Mouse (Mus musculus) ovary, postnatal 14 days (tissue): Measurements from ENCODE around the gene Ddx39b.

Experiments used
- DNase-seq: peaks from one replicate; pipeline ENCODE4 v3.0.0; 2022; ENCODE audit warnings: low spot score

The Ddx39b gene

DNA sequence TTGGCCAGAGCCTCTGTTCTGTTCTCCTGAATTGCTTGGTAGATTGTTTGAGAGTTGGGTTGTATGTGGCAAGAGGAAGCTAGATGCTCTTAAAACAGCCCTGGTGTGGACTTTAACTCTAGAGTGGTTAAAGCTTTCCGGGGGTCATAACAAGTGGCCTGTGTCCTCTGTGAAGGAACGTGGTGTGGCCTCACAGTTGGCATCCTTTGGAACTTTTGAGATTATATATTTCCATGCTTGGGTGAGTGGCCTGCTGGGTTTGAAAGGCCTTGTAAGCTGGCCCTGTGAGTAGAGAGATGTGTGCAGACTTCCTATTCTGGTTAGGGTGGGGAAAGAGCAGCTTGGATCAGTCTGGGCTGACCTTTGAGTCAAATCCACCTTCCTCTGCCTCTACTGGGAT, 3.5 kb downstream of the Ddx39b start:
- DNase-seq, result no peak

- DNase-seq, result no peak
Observed at GRCm38 (mm10) chr17:35245731-35246623, 4.4 kb downstream of the Ddx39b start.

- DNase-seq, result no peak
Observed at GRCm38 (mm10) chr17:35247144-35247543, 5.6 kb downstream of the Ddx39b start.

DNA sequence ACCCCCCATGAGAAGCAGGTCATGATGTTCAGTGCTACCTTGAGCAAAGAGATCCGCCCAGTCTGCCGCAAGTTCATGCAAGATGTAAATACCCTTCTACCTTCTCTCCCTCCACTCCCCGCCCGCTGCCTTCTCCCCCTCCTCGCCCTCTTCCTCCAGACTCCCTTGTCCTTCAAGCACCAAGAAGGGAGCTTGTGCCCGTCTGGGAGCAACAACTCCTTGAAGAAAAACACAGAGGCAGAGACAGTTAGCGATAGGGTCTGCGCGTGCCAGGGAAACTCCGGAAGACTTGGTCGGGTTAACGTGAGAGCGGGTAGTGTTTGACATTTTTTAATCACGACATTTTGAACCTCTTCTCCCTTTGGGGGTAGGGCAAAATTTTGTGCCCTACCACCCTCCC, 7.4 kb downstream of the Ddx39b start:
- DNase-seq, result no peak

- DNase-seq, result no peak
Observed at GRCm38 (mm10) chr17:35249451-35250197, 8.1 kb downstream of the Ddx39b start.

DNA sequence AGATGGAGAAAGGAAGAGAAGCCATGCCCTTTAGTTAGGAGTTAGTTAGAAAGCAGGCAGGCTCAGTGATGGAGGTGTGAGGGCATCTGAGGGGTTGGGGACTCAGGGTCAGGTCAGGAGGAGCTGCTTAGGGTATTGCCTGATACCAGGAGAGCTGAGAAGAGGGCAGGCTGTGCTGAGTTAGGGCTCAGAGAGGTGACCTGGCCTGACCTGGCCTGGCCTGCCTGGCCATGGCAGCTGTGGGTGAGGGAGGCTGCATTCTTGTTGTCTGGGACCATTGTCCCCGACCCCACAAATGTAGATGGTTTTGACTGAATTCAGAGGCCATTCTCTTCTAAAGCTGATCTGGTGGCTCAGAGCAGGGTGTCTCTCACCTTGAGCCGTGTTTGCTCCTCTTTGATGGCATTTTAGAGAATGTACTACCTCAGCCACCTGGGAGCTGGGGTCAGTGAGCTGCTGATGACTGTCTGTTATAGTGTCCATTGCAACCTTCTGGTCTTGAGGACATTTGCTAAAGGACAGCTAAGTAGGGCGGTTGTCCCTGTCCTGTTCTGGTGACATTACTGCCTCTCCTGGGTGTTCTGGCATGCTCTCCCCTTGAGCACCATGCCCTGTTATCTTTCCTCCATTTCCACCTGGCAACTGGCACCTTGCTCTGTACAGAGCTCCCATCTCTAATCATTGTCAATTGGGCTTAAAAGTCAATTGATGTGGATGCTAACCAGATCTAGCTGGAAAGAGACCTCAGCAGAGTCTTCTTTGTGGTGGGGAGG, 9.0 kb downstream of the Ddx39b start:
- DNase-seq, result no peak

DNA sequence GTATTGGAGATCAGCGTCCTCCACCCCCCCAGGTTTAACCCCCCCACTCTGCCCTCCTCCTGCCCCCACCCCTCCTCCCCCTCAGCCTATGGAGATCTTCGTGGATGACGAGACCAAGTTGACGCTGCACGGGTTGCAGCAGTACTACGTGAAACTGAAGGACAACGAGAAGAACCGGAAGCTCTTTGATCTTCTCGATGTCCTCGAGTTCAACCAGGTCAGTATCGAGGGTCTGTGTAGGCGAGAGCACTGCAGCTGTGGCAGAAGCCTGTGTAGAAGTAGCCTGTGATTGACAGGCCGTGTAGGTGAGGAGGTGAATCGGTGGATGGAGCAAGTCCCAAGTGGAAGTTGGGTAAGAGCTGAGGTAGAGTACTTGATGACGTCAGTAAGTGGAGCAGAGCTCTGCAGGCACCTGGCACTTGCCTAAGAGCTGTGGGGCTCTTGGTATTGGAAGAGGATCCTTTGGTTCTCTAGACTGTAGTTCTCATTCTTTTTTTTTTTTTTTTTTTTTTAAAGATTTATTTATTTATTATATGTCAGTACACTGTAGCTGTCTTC, 9.7 kb downstream of the Ddx39b start:
- DNase-seq, result no peak

DNA sequence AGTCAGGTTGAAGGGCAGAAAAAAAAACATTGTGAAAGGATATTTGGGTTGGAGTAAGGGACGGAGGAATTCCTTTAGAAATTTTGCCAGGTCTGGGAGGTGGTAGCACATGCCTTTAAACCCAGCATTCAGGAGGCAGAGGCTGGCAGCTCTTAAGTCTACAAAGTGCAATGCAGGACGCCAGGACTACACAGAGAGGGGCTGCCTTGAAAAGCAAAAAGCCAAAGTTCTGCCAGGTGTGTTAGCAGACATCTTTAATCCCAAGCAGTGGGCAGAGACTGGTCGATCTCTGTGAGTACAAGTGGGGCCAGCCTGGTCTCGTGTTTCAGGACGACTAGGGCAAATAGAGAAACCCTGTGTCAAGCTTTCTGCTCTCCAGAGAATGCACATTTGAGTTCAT, 10.4 kb downstream of the Ddx39b start:
- no peak for DNase-seq

DNA sequence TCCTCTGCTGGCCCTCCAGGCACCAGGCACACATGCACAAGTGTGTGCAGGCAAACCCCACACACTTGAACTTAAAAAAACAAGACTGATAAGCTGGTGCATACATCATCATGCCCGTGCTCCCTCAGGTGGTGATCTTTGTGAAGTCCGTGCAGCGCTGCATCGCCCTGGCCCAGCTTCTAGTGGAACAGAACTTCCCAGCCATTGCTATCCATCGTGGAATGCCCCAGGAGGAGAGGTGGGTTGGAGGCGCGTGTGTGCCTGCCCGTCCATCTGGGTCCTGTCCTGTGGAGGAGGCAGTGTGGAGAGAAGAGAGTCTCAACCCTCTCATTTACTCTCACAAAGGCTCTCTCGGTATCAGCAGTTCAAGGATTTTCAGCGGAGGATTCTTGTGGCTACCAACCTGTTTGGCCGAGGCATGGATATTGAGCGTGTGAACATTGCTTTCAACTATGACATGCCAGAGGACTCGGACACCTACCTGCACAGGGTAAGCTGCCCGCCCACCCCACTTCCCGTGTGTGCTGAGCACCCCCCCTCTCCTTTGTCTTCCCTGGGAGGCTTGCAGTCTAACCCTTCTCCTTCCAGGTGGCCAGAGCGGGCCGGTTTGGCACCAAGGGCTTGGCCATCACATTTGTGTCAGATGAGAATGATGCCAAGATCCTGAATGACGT, 11.2 kb downstream of the Ddx39b start:
- DNase-seq, result no peak

DNA sequence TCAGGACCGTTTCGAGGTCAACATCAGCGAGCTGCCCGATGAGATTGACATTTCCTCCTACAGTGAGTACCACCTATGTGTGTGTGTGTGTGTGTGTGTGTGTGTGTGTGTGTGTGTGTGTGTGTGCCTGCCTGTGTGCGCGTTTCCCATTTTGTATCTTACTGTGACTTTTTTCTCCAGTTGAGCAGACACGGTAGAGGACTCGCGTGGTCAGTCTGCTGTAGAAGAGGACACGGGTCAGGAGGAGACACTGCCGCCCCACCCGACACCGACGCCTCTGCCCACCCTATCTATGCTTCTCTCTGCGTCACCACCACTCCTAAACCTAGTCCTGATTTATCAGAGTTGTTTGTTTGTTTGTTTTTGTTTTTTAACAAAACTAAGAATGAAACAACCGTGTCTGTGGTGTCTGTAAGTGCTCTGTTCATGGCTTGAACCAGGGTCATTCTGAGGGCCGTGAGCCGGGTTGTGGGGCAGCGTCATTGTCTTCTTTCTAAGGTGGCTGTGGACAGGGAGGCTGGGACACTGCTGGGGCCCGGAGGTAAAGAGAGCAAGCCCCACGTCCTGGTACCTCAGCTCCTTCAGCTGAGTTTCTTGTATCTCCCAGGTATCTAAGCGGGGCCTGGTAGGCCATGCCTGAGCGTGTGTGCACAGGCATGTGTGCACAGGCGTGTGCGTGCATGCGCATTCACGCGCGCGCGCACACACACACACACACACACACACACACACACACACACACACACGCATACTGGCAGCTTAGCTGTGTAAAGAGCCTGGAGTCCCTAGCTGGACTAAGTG, 11.9 kb downstream of the Ddx39b start:
- no peak for DNase-seq

DNA sequence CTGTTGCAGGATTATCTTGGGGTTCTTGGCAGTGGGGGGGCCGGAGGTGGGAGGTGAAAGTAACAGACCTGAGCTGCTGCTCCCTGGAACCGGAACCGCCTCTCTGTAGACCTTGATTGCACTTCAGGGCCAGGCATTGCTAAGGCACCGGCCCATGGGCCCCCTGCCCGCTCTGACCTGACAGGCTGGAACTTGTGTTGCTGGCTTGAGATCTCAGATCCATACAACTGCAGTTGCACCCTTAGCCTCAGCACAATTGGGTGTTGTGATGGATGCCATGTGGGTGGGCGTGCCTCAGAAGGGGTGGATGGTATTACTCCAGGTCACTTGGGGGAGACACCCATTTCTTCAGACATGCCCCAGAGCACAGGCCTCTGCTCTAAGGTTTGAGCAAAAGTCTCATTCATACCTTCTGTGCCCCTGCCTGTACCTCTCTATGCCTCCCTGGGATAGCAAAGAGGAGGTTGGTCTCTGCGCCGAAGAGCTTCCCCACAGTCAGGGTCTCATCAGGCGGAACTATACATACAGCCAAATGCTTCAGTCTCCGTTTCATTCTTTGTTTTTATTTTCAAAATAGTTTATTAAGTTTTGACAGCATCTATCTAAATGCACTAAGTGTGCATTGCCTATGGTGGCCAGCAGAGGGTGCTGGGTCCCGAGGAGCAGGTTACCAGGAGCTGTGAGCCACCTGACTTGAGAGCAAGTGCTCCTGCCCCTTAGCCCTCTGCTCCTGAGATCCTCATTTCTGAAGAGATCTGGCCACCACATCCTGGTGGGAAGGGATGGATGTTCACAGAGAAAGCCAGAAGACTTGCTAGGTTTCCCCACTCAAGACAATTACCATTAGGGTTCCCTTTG, 12.9 kb downstream of the Ddx39b start:
- no peak for DNase-seq

DNA sequence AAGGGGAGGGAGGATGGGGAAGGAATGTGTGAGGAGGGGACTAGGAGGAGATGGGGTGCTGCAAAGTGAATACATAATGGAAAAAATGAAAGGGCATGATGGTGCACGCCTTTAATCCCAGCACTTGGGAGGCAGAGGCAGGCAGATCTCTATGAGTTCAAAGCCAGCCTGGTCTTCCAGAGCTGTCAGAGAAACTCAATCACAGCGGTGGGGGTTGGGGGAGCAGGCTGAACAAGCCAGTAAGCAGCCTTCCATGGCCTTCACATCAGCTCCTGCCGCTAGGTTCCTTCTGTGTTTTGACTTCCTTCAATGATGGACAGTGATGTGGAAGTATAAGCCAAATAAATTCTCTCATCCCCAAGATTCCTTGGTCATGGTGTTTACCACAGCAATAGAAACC, 13.8 kb downstream of the Ddx39b start:
- DNase-seq, result no peak

DNA sequence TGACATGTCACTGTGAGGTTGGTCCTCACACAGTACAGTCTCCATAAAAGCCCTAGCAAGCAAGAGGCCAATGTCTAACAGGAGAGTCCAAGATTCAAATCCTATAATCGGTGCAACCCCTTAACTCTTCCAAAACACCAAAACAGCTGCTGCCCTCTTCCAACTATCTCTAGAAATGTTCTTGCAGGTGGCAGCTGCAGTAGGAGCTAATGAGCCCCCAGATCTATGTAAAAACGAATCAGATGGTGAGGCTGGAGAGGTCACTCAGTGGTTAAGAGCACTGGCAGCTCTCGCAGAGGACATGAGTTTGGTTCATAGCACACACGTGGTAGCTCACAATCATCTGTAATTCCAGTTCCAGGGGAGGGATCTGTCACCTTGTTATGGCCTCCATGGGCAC, 14.2 kb downstream of the Ddx39b start:
- no peak for DNase-seq

DNA sequence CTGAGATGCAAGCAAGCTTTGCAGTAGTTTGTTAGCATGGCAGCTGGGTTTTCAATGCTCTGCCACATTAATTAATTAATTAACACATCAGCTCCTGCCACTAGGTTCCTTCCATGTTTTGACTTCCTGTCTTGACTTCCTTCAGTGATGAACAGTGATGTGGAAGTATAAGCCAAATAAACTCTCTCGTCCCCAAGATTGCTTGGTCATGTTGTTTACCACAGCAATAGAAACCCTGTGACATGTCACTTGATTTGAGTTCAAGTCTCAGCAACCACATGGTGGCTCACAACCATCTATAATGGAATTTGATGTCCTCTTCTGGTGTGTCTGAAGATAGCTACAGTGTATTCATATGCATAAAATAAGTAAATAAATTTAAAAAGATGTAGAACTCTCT, 15.8 kb downstream of the Ddx39b start:
- DNase-seq, result no peak

DNA sequence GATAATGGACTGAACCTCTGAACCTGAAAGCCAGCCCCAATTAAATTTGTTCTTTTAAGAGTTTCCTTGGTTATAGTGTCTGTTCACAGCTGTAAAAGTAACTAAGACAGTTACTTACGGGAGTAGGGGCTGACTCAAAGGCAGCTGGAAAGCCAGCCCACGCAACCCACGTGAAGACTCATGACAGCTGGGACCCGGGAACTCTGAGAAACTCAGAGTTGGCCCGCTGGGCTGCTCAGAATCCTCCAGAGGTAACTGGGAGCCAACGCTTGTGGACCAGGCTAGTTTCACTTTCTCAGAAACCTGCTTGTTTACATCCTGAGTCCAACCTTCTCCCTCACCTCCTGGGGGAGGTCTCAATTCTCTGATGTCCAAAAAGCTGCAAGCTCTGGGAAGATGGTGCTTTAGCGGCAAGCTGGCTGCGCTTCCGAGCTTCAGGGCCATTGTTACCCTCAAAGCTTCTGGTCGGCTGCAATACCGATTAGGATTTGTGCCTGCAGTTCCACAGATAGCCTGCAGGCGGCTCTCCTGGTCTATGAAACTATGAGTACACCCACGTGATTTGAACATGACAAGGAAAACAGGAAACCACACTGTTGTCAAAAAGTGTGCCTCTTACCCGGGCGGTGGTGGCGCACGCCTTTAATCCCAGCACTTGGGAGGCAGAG, 16.4 kb downstream of the Ddx39b start:
- peak; percentile 92 for DNase-seq

DNA sequence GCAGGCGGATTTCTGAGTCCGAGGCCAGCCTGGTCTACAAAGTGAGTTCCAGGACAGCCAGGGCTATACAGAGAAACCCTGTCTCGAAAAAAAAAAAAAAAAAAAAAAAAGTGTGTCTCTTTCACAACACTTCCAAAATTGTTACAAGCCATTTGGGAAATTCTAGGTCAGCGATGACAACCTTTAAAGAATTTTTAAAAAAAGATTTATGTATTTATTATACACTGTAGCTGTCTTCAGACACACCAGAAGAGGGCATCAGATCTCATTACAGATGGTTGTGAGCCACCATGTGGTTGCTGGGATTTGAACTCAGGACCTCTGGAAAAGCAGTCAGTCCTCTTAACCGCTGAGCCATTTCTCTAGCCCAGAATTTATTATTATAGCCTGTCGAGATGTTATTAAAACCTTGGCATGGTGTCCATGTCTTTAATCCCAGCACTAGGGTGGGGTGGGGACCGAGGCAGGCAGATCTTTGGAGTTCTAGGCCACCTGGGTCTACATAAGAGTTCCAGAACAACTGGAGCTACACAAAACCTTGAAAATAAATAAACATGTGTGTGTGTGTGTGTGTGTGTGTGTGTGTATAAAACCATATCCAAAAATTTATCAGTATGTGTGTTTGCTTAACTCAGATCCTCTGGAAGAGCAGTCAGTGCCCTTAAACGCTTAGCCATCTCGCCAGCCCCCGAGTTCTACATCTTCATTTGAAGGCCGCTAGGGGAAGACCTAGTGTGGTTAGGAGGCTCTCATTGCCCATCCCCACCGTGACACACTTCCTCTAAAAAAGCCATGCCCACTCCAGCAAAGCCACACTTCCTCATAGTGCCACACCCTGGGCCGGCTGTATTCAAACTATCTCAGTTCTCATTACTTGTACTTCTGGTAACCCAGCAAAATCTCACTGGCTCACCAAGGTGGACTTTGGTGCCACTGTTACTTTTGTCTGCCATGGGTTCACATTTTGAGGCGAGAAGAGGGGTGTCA, 17.2 kb downstream of the Ddx39b start:
- DNase-seq, result no peak

DNA sequence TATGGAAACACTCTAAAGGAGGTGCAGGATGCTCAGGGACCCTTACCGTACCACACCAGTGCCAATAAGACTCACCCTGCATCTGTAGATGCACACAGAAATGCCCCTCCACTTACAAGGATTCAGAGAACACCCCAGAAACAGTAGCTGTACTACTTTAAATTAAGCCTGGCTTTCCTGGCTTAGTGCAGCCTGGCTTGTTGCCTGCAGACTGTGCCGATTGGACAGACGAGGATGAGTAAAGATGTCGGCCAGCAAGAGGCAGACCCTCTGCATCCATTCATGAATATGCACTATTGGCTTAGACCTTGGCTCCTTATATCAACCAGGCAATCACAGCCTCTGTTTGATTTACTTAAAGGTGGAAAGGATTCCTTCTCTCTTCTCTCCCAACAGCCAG, 18.1 kb downstream of the Ddx39b start:
- no peak for DNase-seq

DNA sequence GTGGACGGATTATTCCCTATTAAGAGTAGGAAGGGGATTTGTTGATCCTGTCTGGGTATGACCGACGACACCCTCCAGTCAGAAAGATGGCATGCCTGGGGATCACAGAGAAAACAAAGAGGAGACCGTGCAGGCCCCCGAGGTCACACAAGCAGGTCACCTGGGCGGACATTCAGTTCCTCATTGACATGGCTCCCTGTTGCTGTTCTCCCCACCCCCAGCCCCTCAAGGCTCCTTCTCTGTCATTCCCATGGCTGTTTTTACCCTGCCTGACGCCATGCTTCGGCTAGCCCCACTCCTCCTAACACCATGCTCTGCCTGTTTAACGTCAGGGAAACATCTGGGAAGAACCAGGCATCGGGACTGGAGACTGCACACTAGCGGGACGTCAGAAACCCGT, 20.1 kb downstream of the Ddx39b start:
- DNase-seq, result no peak
